Mouse (Mus musculus) limb, embryonic 13.5 days (tissue): Measurements from ENCODE around the gene Tnnc2. TPM values are rescaled to one million over a fixed set of nuclear protein-coding genes. Genes with fewer than 3 reads are reported as not detected.

Experiments
- ATAC-seq: fragments of 200-750 bp; cut with Nextera tagmentation; 2 replicates; pipeline ENCODE4 v1.8.0; 2017; ENCODE audit warnings: low read depth, moderate number of reproducible peaks, moderate TSS enrichment; ENCODE audit not compliant: low FRiP score
- H3K27ac ChIP-seq: fragments of 300-500 bp; sonication (generic); 2 replicates; pipeline ENCODE4 v1.5.1; 2015; ENCODE audit warnings: inconsistent platforms, mild to moderate bottlenecking, moderate library complexity
- H3K27me3 ChIP-seq: fragments of 300-500 bp; sonication (generic); 2 replicates; pipeline ENCODE4 v1.6.1; 2015; ENCODE audit warnings: mild to moderate bottlenecking, inconsistent platforms
- H3K36me3 ChIP-seq: fragments of 300-500 bp; sonication (generic); 2 replicates; pipeline ENCODE4 v1.6.1; 2015; ENCODE audit warnings: inconsistent platforms, mild to moderate bottlenecking, moderate library complexity
- H3K4me1 ChIP-seq: fragments of 300-500 bp; sonication (generic); 2 replicates; pipeline ENCODE4 v1.6.1; 2015; ENCODE audit warnings: inconsistent platforms
- H3K4me2 ChIP-seq: fragments of 300-500 bp; sonication (generic); replicated peaks from 2 replicates; pipeline ENCODE4 v1.6.1; 2015; ENCODE audit warnings: inconsistent platforms, mild to moderate bottlenecking, moderate library complexity
- H3K4me3 ChIP-seq: fragments of 300-500 bp; sonication (generic); 2 replicates; pipeline ENCODE4 v1.5.1; 2015; ENCODE audit warnings: moderate library complexity, mild to moderate bottlenecking, inconsistent platforms
- H3K9ac ChIP-seq: fragments of 300-500 bp; sonication (generic); 2 replicates; pipeline ENCODE4 v1.6.1; 2015; ENCODE audit warnings: mild to moderate bottlenecking, inconsistent platforms
- H3K9me3 ChIP-seq: fragments of 300-500 bp; sonication (generic); 2 replicates; pipeline ENCODE4 v1.6.1; 2016; ENCODE audit warnings: inconsistent platforms
- WGBS: fragments of 180-500 bp; shearing (Covaris S2); methylation state at CpG from one replicate; pipeline ENCODE4 v1.1.7; 2015; 5-methylcytosine and 5-hydroxymethylcytosine counted together
- polyA plus RNA-seq: library from polyadenylated mRNA; unstranded; fragments of >200 nt; fragmentation: Nextera tagmentation; extraction: Ambion mirVana; gene quantifications from 2 replicates; pipeline ENCODE4 v1.2.1, GENCODE M21; 2015

The Tnnc2 gene
- 190 and 195 TPM in 2 replicates for polyA plus RNA-seq

GRCm38 (mm10) chr2:164779481-164780086, at the start of gene Tnnc2:
Gene Tnnc2 (minus strand): TSS chr2:164779967.
- 0 out of 2 replicates have a peak, but pooled peaks cover 6% of the 10 kb centered on the region for H3K27me3 ChIP-seq
- no peaks in the 10 kb centered on the region for H3K36me3 ChIP-seq
- H3K27ac ChIP-seq: no peak within 1 kb of the TSS
- no peak within 1 kb of the TSS for H3K9ac ChIP-seq
- H3K4me1 ChIP-seq: peaks cover under 1% of the 10 kb centered on the region
- WGBS: 66% methylated on average over 8 of the region's 8 CpGs
- no peak within 1 kb of the TSS for H3K4me2 ChIP-seq
- H3K9me3 ChIP-seq: no peaks in the 10 kb centered on the region
- H3K4me3 ChIP-seq: no peak within 1 kb of the TSS
- ATAC-seq: no peak

DNA sequence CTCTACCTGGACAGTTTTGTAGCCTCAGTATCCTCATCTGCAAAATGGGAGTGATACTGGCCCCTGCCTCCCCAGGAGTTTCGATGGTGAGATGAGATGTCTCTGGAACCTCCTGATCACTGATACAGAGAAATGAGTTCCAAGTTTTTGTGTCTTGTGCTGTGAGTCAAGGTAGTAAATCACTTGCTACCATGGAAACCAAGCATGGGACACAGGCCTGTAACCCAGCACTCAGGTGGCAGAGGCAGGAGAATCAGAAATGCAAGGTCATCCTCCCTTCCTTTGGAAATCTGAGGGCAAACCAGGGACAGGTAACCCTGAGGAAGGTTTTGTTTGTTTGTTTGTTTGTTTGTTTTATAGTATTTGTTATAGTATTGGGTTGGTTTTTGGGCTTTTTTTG, 49.3 kb upstream of the Tnnc2 start:
- Histone ChIP-seq H3K4me1 (peaks cover 8% of the 10 kb centered on the region), H3K27ac (no peak overlapping the region), H3K9me3 (no peaks in the 10 kb centered on the region), H3K4me2 (no peak overlapping the region), H3K36me3 (peaks cover 46% of the 10 kb centered on the region), H3K4me3 (no peak overlapping the region), H3K27me3 (no peaks in the 10 kb centered on the region), H3K9ac (no peak overlapping the region)
- ATAC-seq: no peak
- 100% methylated on average over 1 of the region's 1 CpGs for WGBS

DNA sequence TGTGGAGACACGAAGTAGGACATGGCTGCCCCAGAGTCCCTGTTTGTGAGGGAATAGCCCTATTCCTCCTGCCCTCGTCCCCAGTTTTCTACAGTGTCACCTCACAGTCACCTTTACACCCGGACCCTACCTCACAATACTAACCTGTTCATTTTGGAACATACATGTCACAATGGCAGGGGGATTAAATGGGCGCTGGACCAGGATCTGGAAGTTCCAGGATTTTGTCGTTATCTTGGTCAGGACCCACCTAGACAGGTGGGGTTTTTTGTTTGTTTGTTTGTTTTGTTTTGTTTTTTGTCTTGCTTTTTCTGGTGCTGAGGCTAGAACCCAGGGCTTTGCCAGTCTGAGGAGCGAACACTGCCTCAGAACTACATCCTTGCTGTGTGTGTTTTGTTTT, 48.7 kb upstream of the Tnnc2 start, which contains the start of gene Spata25:
TSS of gene Spata25 (minus strand) at position 101 of the 400 bp plus-strand sequence.
- Histone ChIP-seq H3K4me1 (peaks cover 12% of the 10 kb centered on the region), H3K9me3 (no peaks in the 10 kb centered on the region), H3K27ac (no peak within 1 kb of the TSS), H3K27me3 (no peaks in the 10 kb centered on the region), H3K36me3 (peaks cover 46% of the 10 kb centered on the region), H3K4me3 (no peak within 1 kb of the TSS), H3K9ac (0 out of 2 replicates have a peak within 1 kb of the TSS, but pooled peaks have one; percentile 14), H3K4me2 (no peak within 1 kb of the TSS)
- WGBS: 87% methylated on average over 6 of the region's 6 CpGs
- no peak for ATAC-seq

DNA sequence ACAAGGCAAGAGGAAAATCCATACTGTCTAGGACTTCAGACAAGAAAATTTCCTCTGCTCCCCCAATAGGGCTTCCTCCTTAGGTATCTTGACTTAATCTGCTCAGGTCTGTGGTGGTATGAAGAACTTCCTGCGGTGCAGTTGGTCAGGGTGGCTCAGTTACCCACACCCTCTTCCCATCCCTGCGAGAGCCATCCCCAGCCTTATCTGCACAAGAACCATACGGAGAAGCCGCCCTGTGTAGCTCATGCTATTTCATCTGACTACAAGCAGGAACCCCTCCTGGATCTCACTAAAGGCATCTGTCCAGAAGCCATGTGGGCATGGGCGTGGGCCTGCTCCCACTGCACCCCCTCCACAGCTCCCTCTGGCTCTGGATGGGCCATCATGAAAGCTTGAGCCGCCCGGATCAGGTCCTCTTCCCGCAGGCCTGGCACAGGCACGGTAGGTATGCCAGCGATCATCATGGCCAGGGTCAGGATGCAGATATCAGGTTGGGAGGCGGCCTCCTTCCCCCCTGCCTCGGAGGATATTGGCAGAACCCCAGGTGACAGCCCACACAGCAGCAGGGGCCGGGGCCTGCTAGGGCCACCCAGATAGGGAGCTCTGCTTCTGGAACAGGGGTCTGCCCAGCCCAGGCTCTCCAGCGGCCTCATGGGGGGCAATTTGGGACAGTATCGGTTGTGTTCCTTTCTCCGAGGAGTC, 47.5 kb upstream of the Tnnc2 start:
- no peak overlapping the region for H3K4me3 ChIP-seq
- H3K27ac ChIP-seq: no peak overlapping the region
- H3K9me3 ChIP-seq: no peaks in the 10 kb centered on the region
- ATAC-seq: no peak
- H3K4me1 ChIP-seq: peaks cover 8% of the 10 kb centered on the region
- H3K9ac ChIP-seq: 0 out of 2 replicates have a peak overlapping the region, but pooled peaks have one; percentile 14
- 85% methylated on average over 16 of the region's 16 CpGs for WGBS
- H3K27me3 ChIP-seq: no peaks in the 10 kb centered on the region
- no peak overlapping the region for H3K4me2 ChIP-seq
- peaks cover 46% of the 10 kb centered on the region for H3K36me3 ChIP-seq

DNA sequence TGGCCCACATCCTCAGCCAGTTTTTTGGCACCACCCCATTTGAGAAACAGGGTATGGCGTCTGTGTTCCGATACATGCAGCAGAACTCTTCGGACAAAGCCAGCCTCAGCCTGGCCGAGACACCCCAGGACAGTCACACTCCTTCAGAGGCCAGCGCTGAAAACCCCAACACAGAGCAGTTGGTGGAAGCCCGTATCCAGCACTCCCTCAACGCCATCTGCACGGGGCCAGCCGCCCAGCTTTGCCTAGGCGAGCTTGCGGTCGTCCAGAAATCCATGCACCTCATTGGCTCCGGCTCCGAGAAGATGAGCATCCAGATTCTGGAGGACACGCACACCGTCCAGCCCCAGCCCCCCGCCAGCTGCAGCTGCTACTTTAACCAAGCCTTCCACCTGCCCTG, 45.8 kb upstream of the Tnnc2 start:
- no peak for ATAC-seq
- H3K27ac ChIP-seq: no peak overlapping the region
- no peaks in the 10 kb centered on the region for H3K27me3 ChIP-seq
- WGBS: 95% methylated on average over 17 of the region's 17 CpGs
- H3K4me3 ChIP-seq: no peak overlapping the region
- no peak overlapping the region for H3K4me2 ChIP-seq
- no peaks in the 10 kb centered on the region for H3K9me3 ChIP-seq
- peaks cover 10% of the 10 kb centered on the region for H3K4me1 ChIP-seq
- no peak overlapping the region; the same call in 1 of the 2 replicates for H3K9ac ChIP-seq
- H3K36me3 ChIP-seq: peaks cover 56% of the 10 kb centered on the region

DNA sequence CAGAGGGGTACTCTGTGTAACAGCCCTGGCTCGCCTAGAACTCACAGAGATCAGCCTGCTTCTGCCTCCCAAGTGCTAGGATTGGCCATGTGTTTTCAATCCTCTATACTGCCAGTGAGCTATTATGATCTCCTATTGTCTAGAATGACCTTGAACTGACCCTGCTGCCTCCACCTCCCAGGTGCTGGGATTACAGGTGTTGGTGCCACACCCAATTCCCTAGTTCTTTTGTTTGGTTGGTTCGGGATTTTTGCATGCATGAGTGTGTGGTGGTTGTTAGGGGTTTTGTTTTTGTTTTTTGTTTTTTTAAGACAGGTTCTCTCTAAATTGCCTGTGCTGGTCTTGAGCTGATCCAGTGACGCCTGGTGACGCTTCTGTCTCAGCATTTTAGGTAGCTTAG, 44.2 kb upstream of the Tnnc2 start:
- Histone ChIP-seq H3K9ac (no peak overlapping the region), H3K4me3 (peak overlapping the region; percentile 71; the same call in 1 of the 2 replicates), H3K9me3 (no peaks in the 10 kb centered on the region), H3K27me3 (no peaks in the 10 kb centered on the region), H3K4me1 (peaks cover 10% of the 10 kb centered on the region), H3K4me2 (peak overlapping the region; percentile 74), H3K27ac (no peak overlapping the region), H3K36me3 (peaks cover 61% of the 10 kb centered on the region)
- WGBS: 92% methylated on average over 4 of the region's 4 CpGs
- ATAC-seq: no peak

- Histone ChIP-seq H3K9me3 (no peaks in the 10 kb centered on the region), H3K4me2 (peak overlapping the region; percentile 74), H3K36me3 (peaks cover 53% of the 10 kb centered on the region), H3K4me3 (peak overlapping the region; percentile 71), H3K27me3 (no peaks in the 10 kb centered on the region), H3K4me1 (peaks cover 10% of the 10 kb centered on the region), H3K27ac (peak overlapping the region; percentile 67; the same call in 1 of the 2 replicates), H3K9ac (peak overlapping the region; percentile 76)
- 3% methylated on average over 10 of the region's 10 CpGs for WGBS
- peak; percentile 21; the same call in 1 of the 2 replicates for ATAC-seq
Measured at GRCm38 (mm10) chr2:164823181-164823585, 43.4 kb upstream of the Tnnc2 start.

DNA sequence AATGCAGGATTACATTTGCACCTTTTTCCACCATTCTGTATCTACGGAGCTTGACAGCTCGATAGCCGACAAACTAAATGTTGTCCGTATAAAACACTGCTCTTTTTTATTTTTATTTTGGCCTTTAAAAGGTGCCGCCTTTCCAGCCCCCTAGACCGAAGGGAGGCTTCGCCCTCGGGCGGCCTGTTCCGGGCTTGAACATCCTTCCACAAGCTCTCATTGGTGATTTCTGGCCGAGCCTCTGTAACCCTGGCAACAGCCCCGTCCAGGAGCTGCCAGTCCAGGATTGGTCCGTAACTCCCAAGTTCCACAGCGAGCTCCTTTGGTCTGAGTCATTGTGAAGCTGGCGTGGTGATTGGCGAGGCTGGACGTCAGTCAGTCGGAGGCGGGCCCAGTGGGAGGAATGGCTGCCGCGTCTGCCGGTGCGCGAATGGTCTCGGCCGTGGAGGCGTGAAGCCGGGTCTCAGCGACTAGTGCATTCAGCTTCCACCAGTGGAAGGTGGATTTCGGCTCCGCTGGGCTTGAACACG, 42.9 kb upstream of the Tnnc2 start, which contains the start of gene Zswim1:
TSS of gene Zswim1 (plus strand) at position 51 of the 530 bp plus-strand sequence.
- H3K4me2 ChIP-seq: peak within 1 kb of the TSS; percentile 74
- H3K4me1 ChIP-seq: peaks cover 10% of the 10 kb centered on the region
- no peaks in the 10 kb centered on the region for H3K9me3 ChIP-seq
- H3K36me3 ChIP-seq: peaks cover 48% of the 10 kb centered on the region
- WGBS: 2% methylated on average over 32 of the region's 32 CpGs
- peak within 1 kb of the TSS; percentile 67; the same call in 1 of the 2 replicates for H3K27ac ChIP-seq
- peak within 1 kb of the TSS; percentile 76 for H3K9ac ChIP-seq
- H3K27me3 ChIP-seq: no peaks in the 10 kb centered on the region
- peak within 1 kb of the TSS; percentile 71 for H3K4me3 ChIP-seq
- peak; percentile 99 for ATAC-seq

GRCm38 (mm10) chr2:164821060-164821459, 41.3 kb upstream of the Tnnc2 start:
- Histone ChIP-seq H3K9ac (no peak overlapping the region), H3K27ac (no peak overlapping the region), H3K9me3 (no peaks in the 10 kb centered on the region), H3K4me1 (peaks cover 10% of the 10 kb centered on the region), H3K4me3 (no peak overlapping the region), H3K36me3 (peaks cover 32% of the 10 kb centered on the region), H3K4me2 (no peak overlapping the region), H3K27me3 (no peaks in the 10 kb centered on the region)
- no peak for ATAC-seq
- 80% methylated on average over 6 of the region's 6 CpGs for WGBS

DNA sequence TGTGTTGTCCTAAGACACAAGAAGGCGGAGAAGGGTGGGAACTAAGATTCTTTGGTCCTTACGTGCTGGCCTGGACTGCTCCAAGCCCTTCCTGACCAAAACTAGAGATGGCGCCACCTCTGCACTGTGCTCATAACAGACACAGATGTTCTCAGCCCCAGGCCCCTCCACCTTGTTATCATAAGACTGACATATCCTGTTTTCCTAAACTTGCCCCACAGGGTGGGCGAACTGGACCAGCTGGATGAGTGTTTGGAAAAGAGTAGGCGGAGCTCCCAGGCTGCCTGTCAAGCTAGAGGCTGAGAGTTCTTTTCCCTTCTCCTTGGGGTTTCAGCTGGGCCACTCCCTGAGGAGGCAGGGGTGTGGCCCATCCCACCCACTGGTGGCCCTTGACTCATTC, 37.9 kb upstream of the Tnnc2 start:
- no peaks in the 10 kb centered on the region for H3K27me3 ChIP-seq
- H3K4me3 ChIP-seq: no peak overlapping the region
- no peak overlapping the region for H3K4me2 ChIP-seq
- 76% methylated on average over 5 of the region's 5 CpGs for WGBS
- H3K27ac ChIP-seq: no peak overlapping the region
- no peaks in the 10 kb centered on the region for H3K9me3 ChIP-seq
- no peak for ATAC-seq
- H3K36me3 ChIP-seq: peaks cover 17% of the 10 kb centered on the region
- no peak overlapping the region for H3K9ac ChIP-seq
- H3K4me1 ChIP-seq: peaks cover 4% of the 10 kb centered on the region; the same call in 1 of the 2 replicates

DNA sequence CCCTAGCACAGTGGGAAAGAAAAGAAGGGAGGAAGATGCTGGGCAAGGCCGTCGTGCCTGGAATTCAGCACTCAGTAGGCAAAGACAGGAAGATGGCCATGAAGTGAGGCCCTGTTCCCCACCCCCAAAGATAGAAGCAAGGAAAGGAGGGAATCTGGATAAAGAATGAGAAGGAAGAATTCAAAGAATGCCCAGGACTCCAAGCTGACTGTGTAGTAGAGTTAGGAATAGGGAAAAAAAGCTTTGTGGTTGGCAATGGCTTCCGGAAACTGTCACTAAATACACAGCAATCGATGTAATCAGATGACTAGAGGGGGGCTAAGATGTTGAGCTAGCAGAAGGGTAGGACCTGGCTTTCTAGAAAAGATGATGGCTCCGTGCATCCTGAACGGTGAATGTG, 37.4 kb upstream of the Tnnc2 start:
- no peak for ATAC-seq
- no peak overlapping the region for H3K4me3 ChIP-seq

GRCm38 (mm10) chr2:164815821-164816220, 36.1 kb upstream of the Tnnc2 start:
- H3K4me1 ChIP-seq: no peaks in the 10 kb centered on the region
- peaks cover 9% of the 10 kb centered on the region for H3K36me3 ChIP-seq
- no peak overlapping the region for H3K27ac ChIP-seq
- no peak for ATAC-seq
- H3K4me2 ChIP-seq: no peak overlapping the region
- WGBS: 93% methylated on average over 8 of the region's 8 CpGs
- no peak overlapping the region for H3K9ac ChIP-seq
- no peak overlapping the region for H3K4me3 ChIP-seq
- H3K9me3 ChIP-seq: no peaks in the 10 kb centered on the region
- no peaks in the 10 kb centered on the region for H3K27me3 ChIP-seq

More for the DNA sequence above, 37.4 kb upstream of the Tnnc2 start:
- Histone ChIP-seq H3K27me3 (no peaks in the 10 kb centered on the region), H3K4me1 (peaks cover 1% of the 10 kb centered on the region; the same call in 1 of the 2 replicates), H3K9ac (no peak overlapping the region), H3K9me3 (no peaks in the 10 kb centered on the region), H3K27ac (no peak overlapping the region), H3K4me2 (no peak overlapping the region), H3K36me3 (peaks cover 17% of the 10 kb centered on the region)
- WGBS: 90% methylated on average over 6 of the region's 6 CpGs
